Comparison of ENCODE assay signal across 9 mouse cellular contexts in genomic region chr9:32443817-32444216, GRCm38 (mm10).
DNase-seq lines count a peak whose midpoint lies in the region; ATAC-seq lines count a peak whose summit lies in the region.
"Had no signal": no experiment of that assay in that cellular context is flagged by ENCODE, and none has a peak within 500 bp of the region (broad histone marks: within the 10 kb centered on the region; RNA-seq: fewer than 3 reads in every experiment).

No protein-coding gene starts in this region.

- peak; percentile 62 for DNase-seq in midbrain, embryonic 14.5 days
- no peak for DNase-seq in midbrain, embryonic 10.5 days (ENCODE audit: low spot score)
- DNase-seq in mesoderm, embryonic 11.5 days (ENCODE audit: low read depth, low spot score), result peak; percentile 62
- DNase-seq in layer of hippocampus, adult 18-20 months (ENCODE audit: low spot score in 2 of 2), result no peak
- no peak for DNase-seq in spleen, adult 18-20 months

- 49% methylated on average over 6 of the region's 6 CpGs for WGBS in midbrain, embryonic 14.5 days
- WGBS in midbrain, embryonic 10.5 days, result 70% methylated on average over 6 of the region's 6 CpGs
- 16% methylated on average over 6 of the region's 6 CpGs for WGBS in embryonic facial prominence, embryonic 12.5 days
- WGBS in heart, embryonic 13.5 days, result 49% methylated on average over 6 of the region's 6 CpGs

- H3K27me3 ChIP-seq in midbrain, embryonic 14.5 days (ENCODE audit: control insufficient read depth, insufficient read depth, low read length), result no peaks in the 10 kb centered on the region
- H3K27me3 ChIP-seq in midbrain, embryonic 10.5 days (ENCODE audit: low read depth, poor library complexity, severe bottlenecking), result no peaks in the 10 kb centered on the region
- H3K27me3 ChIP-seq in embryonic facial prominence, embryonic 12.5 days, result no peaks in the 10 kb centered on the region
- no peaks in the 10 kb centered on the region for H3K27me3 ChIP-seq in heart, embryonic 13.5 days (replicated peaks)
- H3K27me3 ChIP-seq: neural tube, embryonic 12.5 days had no signal

- H3K9me3 ChIP-seq in midbrain, embryonic 14.5 days (ENCODE audit: control insufficient read depth, low read length), result no peaks in the 10 kb centered on the region
- no peaks in the 10 kb centered on the region for H3K9me3 ChIP-seq in midbrain, embryonic 10.5 days (replicated peaks)
- H3K9me3 ChIP-seq in embryonic facial prominence, embryonic 12.5 days, result no peaks in the 10 kb centered on the region
- H3K9me3 ChIP-seq in heart, embryonic 13.5 days, result no peaks in the 10 kb centered on the region
- H3K9me3 ChIP-seq: neural tube, embryonic 12.5 days had no signal

- no peaks in the 10 kb centered on the region for H3K4me1 ChIP-seq in midbrain, embryonic 14.5 days (ENCODE audit: control insufficient read depth, insufficient read depth, low read length)
- H3K4me1 ChIP-seq in midbrain, embryonic 10.5 days, result no peaks in the 10 kb centered on the region
- peaks cover 23% of the 10 kb centered on the region for H3K4me1 ChIP-seq in embryonic facial prominence, embryonic 12.5 days
- H3K4me1 ChIP-seq in heart, embryonic 13.5 days, result peaks cover 12% of the 10 kb centered on the region
- H3K4me1 ChIP-seq: neural tube, embryonic 12.5 days had no signal

- no peaks in the 10 kb centered on the region for H3K36me3 ChIP-seq in midbrain, embryonic 14.5 days (ENCODE audit: control insufficient read depth, insufficient read depth, low read length)
- H3K36me3 ChIP-seq in midbrain, embryonic 10.5 days, result no peaks in the 10 kb centered on the region
- peaks cover 19% of the 10 kb centered on the region for H3K36me3 ChIP-seq in embryonic facial prominence, embryonic 12.5 days
- H3K36me3 ChIP-seq in heart, embryonic 13.5 days, result peaks cover 27% of the 10 kb centered on the region
- H3K36me3 ChIP-seq: neural tube, embryonic 12.5 days had no signal

- no peak for ATAC-seq in midbrain, embryonic 14.5 days (ENCODE audit: low FRiP score, low TSS enrichment)
- peak; percentile 66 for ATAC-seq in embryonic facial prominence, embryonic 12.5 days (ENCODE audit: insufficient number of reproducible peaks, insufficient read depth, low FRiP score, low TSS enrichment)
- ATAC-seq in heart, embryonic 13.5 days (ENCODE audit: extremely low read depth, insufficient number of reproducible peaks, low FRiP score, low TSS enrichment), result no peak

- H3K4me2 ChIP-seq in midbrain, embryonic 14.5 days (ENCODE audit: low read length), result no peak overlapping the region
- H3K4me2 ChIP-seq in embryonic facial prominence, embryonic 12.5 days (replicated peaks), result no peak overlapping the region
- H3K4me2 ChIP-seq in heart, embryonic 13.5 days, result no peak overlapping the region
- H3K4me2 ChIP-seq: neural tube, embryonic 12.5 days had no signal

- no peak overlapping the region for H3K4me3 ChIP-seq in midbrain, embryonic 14.5 days (replicated peaks; ENCODE audit: low read depth, low read length)
- H3K4me3 ChIP-seq in midbrain, embryonic 10.5 days, result no peak overlapping the region
- H3K4me3 ChIP-seq in embryonic facial prominence, embryonic 12.5 days, result no peak overlapping the region
- no peak overlapping the region for H3K4me3 ChIP-seq in heart, embryonic 13.5 days
- H3K4me3 ChIP-seq: erythroblast, embryonic 14.5 days; neural tube, embryonic 12.5 days had no signal

- no peak overlapping the region for H3K27ac ChIP-seq in midbrain, embryonic 14.5 days (replicated peaks; ENCODE audit: low read depth, low read length)
- H3K27ac ChIP-seq in midbrain, embryonic 10.5 days (replicated peaks), result no peak overlapping the region
- H3K27ac ChIP-seq in embryonic facial prominence, embryonic 12.5 days, result peak overlapping the region; percentile 89
- H3K27ac ChIP-seq in heart, embryonic 13.5 days (replicated peaks), result peak overlapping the region; percentile 75
- H3K27ac ChIP-seq: neural tube, embryonic 12.5 days had no signal

- H3K9ac ChIP-seq in midbrain, embryonic 14.5 days (replicated peaks; ENCODE audit: low read length), result no peak overlapping the region
- H3K9ac ChIP-seq in embryonic facial prominence, embryonic 12.5 days, result no peak overlapping the region
- H3K9ac ChIP-seq in heart, embryonic 13.5 days, result no peak overlapping the region
- H3K9ac ChIP-seq: neural tube, embryonic 12.5 days had no signal

Comparison
In these comparisons a context has a peak if more than half of its experiments do, and no peak if none do; other contexts are left out.
1. DNase-seq: peak in midbrain, embryonic 14.5 days (single experiment) and mesoderm, embryonic 11.5 days (single experiment); none in midbrain, embryonic 10.5 days (single experiment), layer of hippocampus, adult 18-20 months (0 of 2) and spleen, adult 18-20 months (0 of 2).
2. H3K27ac ChIP-seq: peak in embryonic facial prominence, embryonic 12.5 days (single experiment) and heart, embryonic 13.5 days (single experiment); none in midbrain, embryonic 14.5 days (single experiment) and midbrain, embryonic 10.5 days (single experiment).